Mouse (Mus musculus): Measurements from ENCODE around the gene Slc6a8. TPM values are rescaled to one million over a fixed set of nuclear protein-coding genes. Genes with fewer than 3 reads are reported as not detected.

Gene Slc6a8
- 100 to 1,000 TPM; 125 to 154 TPM for total RNA-seq (2021)
- long read RNA-seq, experiment 1, transcript Slc6a8-203 (13 exons, 3,314 nt): major isoform, 29 of 53 reads
- long read RNA-seq, experiment 1, partial matches to known transcripts: 14 of 53 reads
- long read RNA-seq, experiment 1, other reads (novel, unspliced or antisense): 10 of 53 reads
- long read RNA-seq, experiment 2, transcript Slc6a8-203 (13 exons, 3,314 nt): major isoform, 23 of 37 reads
- long read RNA-seq, experiment 2, partial matches to known transcripts: 5 of 37 reads
- long read RNA-seq, experiment 2, other reads (novel, unspliced or antisense): 9 of 37 reads

- intact Hi-C loops (cut with DNase I): loop anchor here (1.0 to 5.0 kb wide), 2 partner anchors 18 to 114 kb away; partner anchors contain the start of genes Idh3g and Ssr4
Measured at GRCm38 (mm10) chrX:73672879-73673618, at the start of gene Slc6a8. Gene Slc6a8, plus strand, starts transcription at chrX:73673150.

GRCm38 (mm10) chrX:73626981-73627380, 46.0 kb upstream of the Slc6a8 start:
- Histone ChIP-seq H3K4me3 (no peak overlapping the region), H3K27ac (no peak overlapping the region)
- TF ChIP-seq CTCF (IDR thresholded peaks at IDR 0.05): no peak
- peak; percentile 55 for DNase-seq
- intact Hi-C loops (cut with DNase I): no loop called here

More at GRCm38 (mm10) chrX:73672879-73673618, at the start of gene Slc6a8:
- peak within 1 kb of the TSS; percentile 96 for H3K27ac ChIP-seq
- TF ChIP-seq CTCF (IDR thresholded peaks at IDR 0.05): no peak
- peak; percentile 87 for DNase-seq
- peak within 1 kb of the TSS; percentile 90 for H3K4me3 ChIP-seq

GRCm38 (mm10) chrX:73635425-73635824, 37.5 kb upstream of the Slc6a8 start:
- no peak overlapping the region for H3K4me3 ChIP-seq
- TF ChIP-seq CTCF (IDR thresholded peaks at IDR 0.05): no peak
- DNase-seq: no peak

GRCm38 (mm10) chrX:73637415-73637814, 35.5 kb upstream of the Slc6a8 start:
- DNase-seq: no peak
- H3K4me3 ChIP-seq: peak overlapping the region; percentile 55
- H3K27ac ChIP-seq: no peak overlapping the region
- intact Hi-C loops (cut with DNase I): no loop called here
- no peak for TF ChIP-seq CTCF (IDR thresholded peaks at IDR 0.05)

More at GRCm38 (mm10) chrX:73635425-73635824, 37.5 kb upstream of the Slc6a8 start:
- no peak overlapping the region for H3K27ac ChIP-seq
- intact Hi-C loops (cut with DNase I): no loop called here

- H3K4me3 ChIP-seq: peak within 1 kb of the TSS; percentile 61
- no peak for TF ChIP-seq CTCF (IDR thresholded peaks at IDR 0.05)
- no peak within 1 kb of the TSS for H3K27ac ChIP-seq
- intact Hi-C loops (cut with DNase I): no loop called here
- peak; percentile 60 for DNase-seq
Measured at GRCm38 (mm10) chrX:73639255-73639675, 33.7 kb upstream of the Slc6a8 start, which contains the start of gene Dusp9. Gene Dusp9, plus strand, starts transcription at chrX:73639419.

- TF ChIP-seq CTCF (IDR thresholded peaks at IDR 0.05): no peak
- Histone ChIP-seq H3K4me3 (peak overlapping the region; percentile 61), H3K27ac (no peak overlapping the region)
- no peak for DNase-seq
- intact Hi-C loops (cut with DNase I): no loop called here
Measured at GRCm38 (mm10) chrX:73639901-73640469, 33.0 kb upstream of the Slc6a8 start.

- intact Hi-C loops (cut with DNase I): no loop called here
- Histone ChIP-seq H3K4me3 (no peak overlapping the region), H3K27ac (no peak overlapping the region)
- DNase-seq: no peak
- no peak for TF ChIP-seq CTCF (IDR thresholded peaks at IDR 0.05)
Measured at GRCm38 (mm10) chrX:73645121-73645520, 27.8 kb upstream of the Slc6a8 start.

GRCm38 (mm10) chrX:73650869-73651268, 22.1 kb upstream of the Slc6a8 start:
- intact Hi-C loops (cut with DNase I): loop anchor here (10.0 kb wide), 2 partner anchors 596 to 636 kb away; no protein-coding TSS in a partner anchor
- DNase-seq: no peak
- Histone ChIP-seq H3K4me3 (no peak overlapping the region), H3K27ac (no peak overlapping the region)
- no peak for TF ChIP-seq CTCF (IDR thresholded peaks at IDR 0.05)

- Histone ChIP-seq H3K27ac (no peak overlapping the region), H3K4me3 (no peak overlapping the region)
- intact Hi-C loops (cut with DNase I): loop anchor here (10.0 kb wide), 2 partner anchors 599 to 639 kb away; no protein-coding TSS in a partner anchor
- TF ChIP-seq CTCF (IDR thresholded peaks at IDR 0.05): no peak
- DNase-seq: no peak
Measured at GRCm38 (mm10) chrX:73653392-73653791, 19.6 kb upstream of the Slc6a8 start.

- Histone ChIP-seq H3K27ac (no peak overlapping the region), H3K4me3 (no peak overlapping the region)
- intact Hi-C loops (cut with DNase I): loop anchor here (1.0 to 10.0 kb wide), 4 partner anchors 61 to 639 kb away; no protein-coding TSS in a partner anchor
- peak; percentile 88 for TF ChIP-seq CTCF (IDR thresholded peaks at IDR 0.05)
- DNase-seq: peak; percentile 78
Measured at GRCm38 (mm10) chrX:73654177-73654576, 18.8 kb upstream of the Slc6a8 start.

- intact Hi-C loops (cut with DNase I): loop anchor here (2.0 to 10.0 kb wide), 3 partner anchors 85 to 641 kb away; no protein-coding TSS in a partner anchor
- no peak overlapping the region for H3K4me3 ChIP-seq
- no peak overlapping the region for H3K27ac ChIP-seq
- DNase-seq: peak; percentile 54
- TF ChIP-seq CTCF (IDR thresholded peaks at IDR 0.05): peak; percentile 54
Measured at GRCm38 (mm10) chrX:73655529-73655928, 17.4 kb upstream of the Slc6a8 start.

GRCm38 (mm10) chrX:73658391-73658790, 14.6 kb upstream of the Slc6a8 start:
- no peak overlapping the region for H3K27ac ChIP-seq
- intact Hi-C loops (cut with DNase I): loop anchor here (10.0 kb wide), 2 partner anchors 604 to 644 kb away; no protein-coding TSS in a partner anchor
- TF ChIP-seq CTCF (IDR thresholded peaks at IDR 0.05): no peak
- H3K4me3 ChIP-seq: no peak overlapping the region
- DNase-seq: no peak

All from gastrocnemius, adult 2 months (tissue).